Comparison of ENCODE assay signal across 7 mouse cellular contexts in genomic region chr4:126741448-126741847, GRCm38 (mm10). TPM values are rescaled to one million over a fixed set of nuclear protein-coding genes. Genes with fewer than 3 reads are reported as not detected.
DNase-seq lines count a peak whose midpoint lies in the region; ATAC-seq and TF ChIP-seq lines count a peak whose summit lies in the region.

No protein-coding gene starts in this region.

- 4% methylated on average over 12 of the region's 12 CpGs for WGBS in hindbrain, postnatal 0 days

- no peaks in the 10 kb centered on the region for H3K4me1 ChIP-seq in hindbrain, postnatal 0 days (ENCODE audit: insufficient read depth, low read length)

- H3K4me2 ChIP-seq in hindbrain, postnatal 0 days (ENCODE audit: low read depth, low read length): no peak overlapping the region

- intact Hi-C loops in left cerebral cortex, adult 2 months (cut with DNase I): loop anchor here (1.0 kb wide), 3 partner anchors 109 to 185 kb away; partner anchors contain the start of gene Clspn

- peak; percentile 92 for TF ChIP-seq CTCF in hindbrain, postnatal 0 days (IDR thresholded peaks at IDR 0.05; ENCODE audit: low read depth)
- TF ChIP-seq CTCF in left cerebral cortex, adult 2 months (IDR thresholded peaks at IDR 0.05): peak; percentile 93

- DNase-seq in adipocyte (ENCODE audit: low spot score): peak; percentile 85
- DNase-seq in cerebellum, postnatal 36 days: peak; percentile 81 to 83
- DNase-seq in gastrocnemius, adult 18-20 months (ENCODE audit: low spot score): peak; percentile 82
- DNase-seq in hindbrain, postnatal 0 days (ENCODE audit: low spot score): peak; percentile 92
- DNase-seq in left cerebral cortex, adult 2 months (ENCODE audit: extremely low spot score in 1 of 2, low spot score in 2 of 2): peak; percentile 83 to 84
- peak; percentile 81 for DNase-seq in right cerebral cortex, postnatal 14 days

- H3K36me3 ChIP-seq in hindbrain, postnatal 0 days (ENCODE audit: insufficient read depth, low read length): peaks cover 17% of the 10 kb centered on the region

- H3K9me3 ChIP-seq in hindbrain, postnatal 0 days (ENCODE audit: low read length): no peaks in the 10 kb centered on the region

- no peak overlapping the region for H3K9ac ChIP-seq in hindbrain, postnatal 0 days (replicated peaks; ENCODE audit: low read length)

- H3K27me3 ChIP-seq in hindbrain, postnatal 0 days (ENCODE audit: insufficient read depth, low read length): peaks cover 29% of the 10 kb centered on the region

- peak; percentile 64; the same call in 1 of the 2 replicates for ATAC-seq in hindbrain, postnatal 0 days
- peak; percentile 94 for ATAC-seq in megakaryocyte, adult 5-6 weeks (ENCODE audit: poor library complexity, severe bottlenecking)

- H3K27ac ChIP-seq in hindbrain, postnatal 0 days: no peak overlapping the region
- no peak overlapping the region for H3K27ac ChIP-seq in left cerebral cortex, adult 2 months

- no peak overlapping the region for H3K4me3 ChIP-seq in hindbrain, postnatal 0 days (ENCODE audit: low read length)
- H3K4me3 ChIP-seq in left cerebral cortex, adult 2 months: no peak overlapping the region

RNA-seq across cellular contexts. Expression of gene Tfap2e, which starts 5.4 kb away (rescaled TPM):
- not detected for total RNA-seq in gastrocnemius, adult 18-20 months (2021)
- total RNA-seq in hindbrain, postnatal 0 days (2014; rRNA removed): not detected in 2 replicates
- polyA plus RNA-seq in hindbrain, postnatal 0 days (2015; fragmentation: Nextera tagmentation; extraction: Ambion mirVana): 0.15 and 0.16 TPM in 2 replicates
- total RNA-seq in left cerebral cortex, adult 2 months (2021): not detected
- not detected in 2 replicates for total RNA-seq in megakaryocyte, adult 5-6 weeks (2015)
- not detected in 2 replicates for total RNA-seq in megakaryocyte, adult 5-6 weeks (2017)

RNA-seq across cellular contexts. Expression of gene Ncdn, which starts 11.8 kb away (rescaled TPM):
- total RNA-seq in gastrocnemius, adult 18-20 months (2021): 10 to 100 TPM; 12.4 to 13.3 TPM
- 380 and 389 TPM in 2 replicates for total RNA-seq in hindbrain, postnatal 0 days (2014; rRNA removed)
- polyA plus RNA-seq in hindbrain, postnatal 0 days (2015; fragmentation: Nextera tagmentation; extraction: Ambion mirVana): 149 and 158 TPM in 2 replicates
- 1,000 to 10,000 TPM in 1 of 2 experiments, 100 to 1,000 TPM in 1; 980 to 1,003 TPM for total RNA-seq in left cerebral cortex, adult 2 months (2021)
- total RNA-seq in megakaryocyte, adult 5-6 weeks (2015): 6.0 TPM in 2 replicates
- 6.0 and 6.1 TPM in 2 replicates for total RNA-seq in megakaryocyte, adult 5-6 weeks (2017)

RNA-seq across cellular contexts. Expression of gene AU040320, which starts 11.9 kb away (rescaled TPM):
- total RNA-seq in gastrocnemius, adult 18-20 months (2021): 10 to 100 TPM; 23.6 to 25.5 TPM
- total RNA-seq in hindbrain, postnatal 0 days (2014; rRNA removed): 43.9 and 45.4 TPM in 2 replicates
- 30.5 and 33.6 TPM in 2 replicates for polyA plus RNA-seq in hindbrain, postnatal 0 days (2015; fragmentation: Nextera tagmentation; extraction: Ambion mirVana)
- 10 to 100 TPM; 53.5 to 59.9 TPM for total RNA-seq in left cerebral cortex, adult 2 months (2021)
- 18.7 and 24.2 TPM in 2 replicates for total RNA-seq in megakaryocyte, adult 5-6 weeks (2015)
- total RNA-seq in megakaryocyte, adult 5-6 weeks (2017): 18.6 and 20.7 TPM in 2 replicates

Comparison
In these comparisons a context has a peak if more than half of its experiments do, and no peak if none do; other contexts are left out.
1. RNA of gene Ncdn, which starts 11.8 kb away (total RNA-seq): 980 to 1,003 TPM in left cerebral cortex, adult 2 months and 380 to 389 TPM in hindbrain, postnatal 0 days; 12.4 to 13.3 TPM in gastrocnemius, adult 18-20 months and 6.0 to 6.1 TPM in megakaryocyte, adult 5-6 weeks; every median in the first group is over 10 times any median in the second.
2. Peak in every context shown above with its lines, with median percentiles within 50 percentile points of each other: DNase-seq.